Mouse (Mus musculus) erythroblast, embryonic 14.5 days (primary cell): ENCODE results near the gene Ano4. TPM values are rescaled to one million over a fixed set of nuclear protein-coding genes. Genes with fewer than 3 reads are reported as not detected.
A peak's percentile ranks its signal among the peaks of the same experiment; 100 is the strongest.
"Not testable (repeated sequence)": the region's sequence is repeated elsewhere in the genome, so short reads cannot be mapped to it uniquely, and the experiment has no call there.

ENCODE experiments used
- H3K27me3 ChIP-seq: 2 replicates; pipeline ENCODE4 v1.6.1; 2012; ENCODE audit warnings: inconsistent platforms; ENCODE audit not compliant: control insufficient read depth
- H3K36me3 ChIP-seq: 2 replicates; pipeline ENCODE4 v1.6.1; 2012; ENCODE audit warnings: mild to moderate bottlenecking, inconsistent platforms; ENCODE audit not compliant: control insufficient read depth
- H3K4me1 ChIP-seq: 2 replicates; pipeline ENCODE4 v1.6.1; 2012; ENCODE audit warnings: inconsistent platforms; ENCODE audit not compliant: control insufficient read depth
- H3K4me3 ChIP-seq: replicated peaks from 2 replicates; pipeline ENCODE3; 2012; ENCODE audit warnings: moderate library complexity, mild to moderate bottlenecking, inconsistent platforms
- H3K9me3 ChIP-seq: 2 replicates; pipeline ENCODE4 v1.6.1; 2012; ENCODE audit warnings: low read length, inconsistent platforms, mixed read lengths; ENCODE audit not compliant: control insufficient read depth
- GATA1 ChIP-seq: IDR thresholded peaks from 2 replicates; pipeline ENCODE4 v1.6.1; 2012; ENCODE audit warnings: low read length, inconsistent platforms, mixed read lengths
- TAL1 ChIP-seq: IDR thresholded peaks from 3 replicates; pipeline ENCODE4 v1.6.1; 2012; ENCODE audit warnings: low read length, inconsistent platforms, mixed read lengths
- polyA plus RNA-seq: library from polyadenylated mRNA; stranded (reverse); fragments of >175 nt; gene quantifications from 2 replicates; pipeline ENCODE4 v1.2.3, GENCODE M21; 2012

Gene Ano4
- polyA plus RNA-seq, 1 experiment: not detected

- Histone ChIP-seq H3K27me3 (no peaks in the 10 kb centered on the region), H3K36me3 (no peaks in the 10 kb centered on the region), H3K4me3 (no peak overlapping the region), H3K9me3 (no peaks in the 10 kb centered on the region), H3K4me1 (no peaks in the 10 kb centered on the region)
- TF ChIP-seq GATA1: no peak
- no peak for TF ChIP-seq TAL1
Observed at GRCm38 (mm10) chr10:89114381-89114780, 230.2 kb downstream of the Ano4 start.

DNA sequence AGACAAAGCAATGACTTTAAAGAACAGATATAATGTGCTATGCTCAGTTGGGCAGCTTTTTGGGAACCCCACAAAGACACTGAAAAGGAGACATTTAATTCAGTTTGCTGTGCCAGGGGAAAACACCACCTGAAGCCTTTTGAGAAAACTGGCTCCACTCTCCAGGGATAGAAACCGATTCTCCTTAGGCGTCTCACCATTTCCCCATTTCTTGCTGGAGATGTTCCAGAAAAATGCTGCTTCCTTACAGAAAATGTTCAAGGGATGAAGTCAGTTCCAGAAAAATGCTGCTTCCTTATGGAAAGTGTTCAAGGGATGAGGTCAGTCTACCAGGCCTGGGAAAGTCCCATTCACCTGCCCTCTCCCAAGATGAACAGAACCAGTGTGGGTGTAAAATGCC is 233.1 kb downstream of the Ano4 start:
- no peaks in the 10 kb centered on the region for H3K27me3 ChIP-seq
- no peak overlapping the region for H3K4me3 ChIP-seq
- TF ChIP-seq GATA1 (no peak), TAL1 (no peak)
- no peaks in the 10 kb centered on the region for H3K9me3 ChIP-seq
- H3K36me3 ChIP-seq: no peaks in the 10 kb centered on the region
- no peaks in the 10 kb centered on the region for H3K4me1 ChIP-seq

- Histone ChIP-seq H3K4me1 (no peaks in the 10 kb centered on the region), H3K4me3 (no peak overlapping the region)
- no peak for TF ChIP-seq GATA1
- no peak for TF ChIP-seq TAL1
Observed at GRCm38 (mm10) chr10:89110917-89111316, 233.6 kb downstream of the Ano4 start.

GRCm38 (mm10) chr10:89103594-89103993 is 241.0 kb downstream of the Ano4 start:
- no peak overlapping the region for H3K4me3 ChIP-seq
- H3K36me3 ChIP-seq: no peaks in the 10 kb centered on the region
- TF ChIP-seq TAL1 (no peak), GATA1 (no peak)
- no peaks in the 10 kb centered on the region; the same call in 1 of the 2 replicates for H3K9me3 ChIP-seq
- H3K27me3 ChIP-seq: no peaks in the 10 kb centered on the region
- no peaks in the 10 kb centered on the region for H3K4me1 ChIP-seq

More at GRCm38 (mm10) chr10:89110917-89111316, 233.6 kb downstream of the Ano4 start:
- Histone ChIP-seq H3K9me3 (no peaks in the 10 kb centered on the region), H3K27me3 (no peaks in the 10 kb centered on the region), H3K36me3 (no peaks in the 10 kb centered on the region)

GRCm38 (mm10) chr10:89102025-89102424 is 242.5 kb downstream of the Ano4 start:
- no peaks in the 10 kb centered on the region for H3K36me3 ChIP-seq
- H3K27me3 ChIP-seq: no peaks in the 10 kb centered on the region
- no peaks in the 10 kb centered on the region; the same call in 1 of the 2 replicates for H3K9me3 ChIP-seq
- no peak for TF ChIP-seq TAL1
- no peak for TF ChIP-seq GATA1
- no peak overlapping the region for H3K4me3 ChIP-seq
- no peaks in the 10 kb centered on the region; the same call in 1 of the 2 replicates for H3K4me1 ChIP-seq

GRCm38 (mm10) chr10:89098183-89098582 is 246.4 kb downstream of the Ano4 start:
- Histone ChIP-seq H3K27me3 (no peaks in the 10 kb centered on the region), H3K4me1 (peaks cover 10% of the 10 kb centered on the region), H3K36me3 (no peaks in the 10 kb centered on the region), H3K4me3 (no peak overlapping the region), H3K9me3 (no peaks in the 10 kb centered on the region)
- no peak for TF ChIP-seq TAL1
- TF ChIP-seq GATA1: no peak

DNA sequence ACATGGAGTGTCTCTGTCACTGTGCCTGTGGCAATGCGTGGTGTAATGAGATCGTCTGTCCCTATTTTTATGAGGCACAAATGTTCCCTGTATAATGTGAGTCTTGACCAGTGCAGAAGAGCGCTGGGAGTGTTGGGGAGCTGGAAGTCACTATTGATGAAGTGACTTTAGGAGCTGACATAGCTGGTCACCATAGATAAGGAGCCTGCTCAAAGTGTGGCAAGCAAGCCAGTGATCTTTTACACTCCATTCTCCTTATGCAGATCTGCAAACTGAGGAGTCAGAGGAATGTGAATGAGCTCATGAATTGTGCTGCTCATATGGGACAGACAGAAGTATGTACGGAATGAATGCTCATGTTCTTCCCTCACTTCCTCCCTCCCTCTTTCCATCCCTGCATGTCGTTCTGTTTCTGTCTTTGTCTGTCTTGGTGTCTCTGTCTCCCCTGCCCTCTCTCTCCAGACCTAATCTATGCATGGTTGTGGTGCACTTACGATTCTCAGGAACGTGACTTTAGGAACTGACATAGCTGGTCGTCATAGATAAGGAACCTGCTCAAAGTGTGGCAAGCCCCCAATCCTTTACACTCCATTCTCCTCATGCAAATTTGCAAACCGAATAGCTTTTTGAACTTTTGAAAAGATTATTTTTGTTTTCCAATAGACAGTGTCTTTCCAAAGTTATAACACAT is 252.1 kb downstream of the Ano4 start:
- H3K27me3 ChIP-seq: no peaks in the 10 kb centered on the region
- H3K4me1 ChIP-seq: peaks cover 32% of the 10 kb centered on the region
- H3K9me3 ChIP-seq: no peaks in the 10 kb centered on the region
- TF ChIP-seq TAL1 (no peak; the same call in 1 of the 3 replicates), GATA1 (0 out of 2 replicates have a peak, but pooled peaks have one; percentile 7)
- no peaks in the 10 kb centered on the region for H3K36me3 ChIP-seq
- H3K4me3 ChIP-seq: peak overlapping the region; percentile 28

- TF ChIP-seq TAL1 (no peak), GATA1 (no peak)
- H3K9me3 ChIP-seq: no peaks in the 10 kb centered on the region; the same call in 1 of the 2 replicates
- no peaks in the 10 kb centered on the region for H3K36me3 ChIP-seq
- no peak overlapping the region for H3K4me3 ChIP-seq
- H3K27me3 ChIP-seq: no peaks in the 10 kb centered on the region
- H3K4me1 ChIP-seq: no peaks in the 10 kb centered on the region
Observed at GRCm38 (mm10) chr10:89077447-89077846, 267.1 kb downstream of the Ano4 start.

- no peaks in the 10 kb centered on the region for H3K27me3 ChIP-seq
- no peak for TF ChIP-seq GATA1
- no peak for TF ChIP-seq TAL1
Observed at GRCm38 (mm10) chr10:89055891-89056290, 288.7 kb downstream of the Ano4 start.

GRCm38 (mm10) chr10:89044921-89045320 is 299.6 kb downstream of the Ano4 start:
- H3K4me3 ChIP-seq, H3K9me3 ChIP-seq, H3K4me1 ChIP-seq, H3K36me3 ChIP-seq, H3K27me3 ChIP-seq: not testable (repeated sequence)

More at GRCm38 (mm10) chr10:89055891-89056290, 288.7 kb downstream of the Ano4 start:
- Histone ChIP-seq H3K4me3 (no peak overlapping the region), H3K36me3 (no peaks in the 10 kb centered on the region), H3K9me3 (no peaks in the 10 kb centered on the region), H3K4me1 (no peaks in the 10 kb centered on the region)
